Comparison of ENCODE assay signal across 22 mouse cellular contexts in genomic region chr10:75016481-75016880, GRCm38 (mm10). TPM values are rescaled to one million over a fixed set of nuclear protein-coding genes. Genes with fewer than 3 reads are reported as not detected.
"Had no signal": no experiment of that assay in that cellular context is flagged by ENCODE, and none has a peak within 500 bp of the region (broad histone marks: within the 10 kb centered on the region; RNA-seq: fewer than 3 reads in every experiment).

No protein-coding gene starts in this region.

- H3K27me3 ChIP-seq: liver, embryonic 13.5 days; neural tube, embryonic 12.5 days had no signal

- H3K9me3 ChIP-seq: liver, embryonic 13.5 days; neural tube, embryonic 12.5 days had no signal

- DNase-seq: kidney, adult 18-20 months; kidney, adult 9 months; kidney, postnatal 14 days; kidney, postnatal 4 days; liver, embryonic 13.5 days; lung, adult 2 months; lung, postnatal 14 days; lung, postnatal 4 days; thymus, adult 18-20 months; thymus, postnatal 36 days had no signal

- H3K4me3 ChIP-seq: liver, embryonic 13.5 days; neural tube, embryonic 12.5 days had no signal

- H3K36me3 ChIP-seq: liver, embryonic 13.5 days had no signal

- H3K4me2 ChIP-seq: liver, embryonic 13.5 days; midbrain, embryonic 11.5 days; neural tube, embryonic 12.5 days had no signal

- H3K27ac ChIP-seq: liver, embryonic 13.5 days; neural tube, embryonic 12.5 days had no signal

- H3K9ac ChIP-seq: liver, embryonic 13.5 days; neural tube, embryonic 12.5 days had no signal

- H3K4me1 ChIP-seq: liver, embryonic 13.5 days; neural tube, embryonic 12.5 days had no signal

RNA-seq across cellular contexts. Expression of gene Rsph14, which starts 15.9 kb away (rescaled TPM):
- total RNA-seq: liver, adult 2 months; megakaryocyte-erythroid progenitor cell, adult 5-6 weeks had no signal
- polyA plus RNA-seq: kidney, embryonic 16.5 days; limb, embryonic 11.5 days; limb, embryonic 14.5 days; liver, adult 2 months; liver, embryonic 13.5 days; liver, embryonic 16.5 days; midbrain, embryonic 11.5 days; neural tube, embryonic 12.5 days; small intestine, adult 2 months; spleen, adult 2 months; stomach, embryonic 16.5 days; urinary bladder, adult 2 months had no signal

RNA-seq across cellular contexts. Expression of gene Rab36, which starts 20.4 kb away (rescaled TPM):
- total RNA-seq: megakaryocyte-erythroid progenitor cell, adult 5-6 weeks had no signal

RNA-seq across cellular contexts. Expression of gene Gnaz, which starts 49.5 kb away (rescaled TPM):
- total RNA-seq: megakaryocyte-erythroid progenitor cell, adult 5-6 weeks had no signal
- polyA plus RNA-seq: liver, adult 2 months had no signal
